Mouse (Mus musculus): ENCODE results near the gene 2310009B15Rik.

Gene 2310009B15Rik

DNA sequence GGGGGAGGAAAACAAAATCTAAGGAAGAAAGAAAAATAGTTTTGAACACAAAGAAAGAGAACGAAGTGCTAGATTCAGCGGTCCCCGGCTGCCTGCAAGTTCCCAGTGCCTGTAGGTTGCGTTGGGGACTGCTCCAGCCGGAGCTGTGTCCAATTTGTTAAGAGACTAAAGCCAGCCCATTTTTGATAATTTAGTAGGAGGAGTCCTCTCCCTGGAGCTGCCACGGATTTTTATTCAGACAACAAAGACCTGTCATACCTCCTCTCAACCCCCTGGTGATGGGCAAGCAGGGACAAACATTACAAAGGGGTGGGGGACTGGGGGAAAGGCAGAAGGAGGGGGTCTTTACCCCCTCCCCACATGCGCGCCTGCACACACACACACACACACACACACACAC is 14.3 kb downstream of the 2310009B15Rik start:
- no peak for DNase-seq (ENCODE audit: low spot score)

DNA sequence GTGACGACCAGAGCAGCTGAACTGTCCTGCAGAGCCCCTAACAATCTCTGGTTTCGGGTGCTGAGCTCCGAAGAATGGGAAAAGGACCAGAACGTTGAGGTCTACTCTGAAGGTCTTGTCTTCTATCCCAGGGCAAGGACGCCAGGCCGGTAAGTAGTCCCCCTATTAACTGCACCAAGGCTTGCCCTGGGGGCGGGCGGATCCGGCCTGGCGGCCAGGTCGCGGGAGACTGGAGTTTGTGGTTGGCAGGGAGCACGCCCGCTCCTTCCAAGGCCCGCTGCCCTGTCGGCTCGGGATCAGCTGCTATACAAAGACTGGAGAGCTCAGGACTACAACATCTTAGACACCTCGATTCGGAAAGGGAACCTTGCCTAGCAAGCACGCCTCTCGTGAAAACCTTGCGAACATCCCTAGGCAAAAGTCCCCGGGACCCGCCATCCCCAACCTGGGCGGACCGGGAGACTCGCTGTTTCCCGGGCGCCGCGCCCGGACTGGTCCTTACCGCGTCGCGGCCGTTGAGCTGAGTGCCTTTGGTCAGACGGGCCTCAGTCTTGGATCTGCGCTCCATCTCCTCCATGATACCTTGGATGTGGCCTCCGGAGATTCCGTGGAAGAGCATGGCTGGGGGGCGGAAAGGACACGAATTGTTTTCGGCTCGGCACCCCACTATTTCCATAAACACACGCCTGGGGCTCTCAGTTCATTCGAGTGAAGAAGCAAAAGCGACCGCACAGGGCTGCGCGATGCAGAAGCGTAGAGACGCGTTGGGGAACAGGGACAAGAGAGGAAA is 15.2 kb downstream of the 2310009B15Rik start:
- DNase-seq (ENCODE audit: low spot score): no peak

DNA sequence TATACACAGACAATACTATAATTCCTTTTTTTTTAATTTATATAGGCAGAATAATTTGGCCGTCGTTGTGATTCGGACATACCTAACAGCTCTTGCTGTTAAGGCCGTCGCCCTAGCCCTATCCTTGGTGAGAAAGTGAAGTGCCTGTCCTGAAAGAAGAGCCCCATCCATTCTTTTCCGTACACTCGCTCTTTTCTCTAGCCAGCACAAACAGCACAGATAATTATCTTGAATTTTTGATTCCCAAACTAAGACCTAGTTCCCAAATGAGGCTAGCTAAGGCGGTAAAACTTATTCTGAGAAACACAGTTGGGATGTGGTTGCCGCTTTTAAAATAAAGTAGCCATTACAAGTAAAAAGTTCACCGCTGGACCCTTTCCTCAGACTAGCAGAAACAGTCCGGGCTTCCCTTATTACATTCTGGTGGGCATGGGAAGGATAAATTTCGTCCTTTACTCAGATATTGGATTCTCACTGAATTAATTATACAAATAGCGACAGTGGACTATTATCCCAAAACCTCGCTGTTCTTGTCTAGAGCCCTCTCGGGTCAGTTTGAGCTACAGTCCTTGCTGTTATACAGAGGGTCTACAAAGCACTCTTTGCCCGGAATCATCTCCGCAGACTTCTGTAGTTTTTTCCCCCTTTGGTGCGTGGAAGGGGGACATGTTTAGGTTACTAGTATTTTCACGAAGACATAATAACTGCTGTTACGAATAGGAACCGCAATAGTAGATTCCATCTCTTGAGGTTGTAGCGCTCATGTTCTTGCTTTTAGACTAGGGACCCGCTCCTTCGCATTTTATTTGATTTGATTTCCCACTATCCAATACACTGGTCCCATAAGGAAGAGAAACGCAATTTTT is 16.0 kb downstream of the 2310009B15Rik start:
- DNase-seq (ENCODE audit: low spot score): no peak

DNA sequence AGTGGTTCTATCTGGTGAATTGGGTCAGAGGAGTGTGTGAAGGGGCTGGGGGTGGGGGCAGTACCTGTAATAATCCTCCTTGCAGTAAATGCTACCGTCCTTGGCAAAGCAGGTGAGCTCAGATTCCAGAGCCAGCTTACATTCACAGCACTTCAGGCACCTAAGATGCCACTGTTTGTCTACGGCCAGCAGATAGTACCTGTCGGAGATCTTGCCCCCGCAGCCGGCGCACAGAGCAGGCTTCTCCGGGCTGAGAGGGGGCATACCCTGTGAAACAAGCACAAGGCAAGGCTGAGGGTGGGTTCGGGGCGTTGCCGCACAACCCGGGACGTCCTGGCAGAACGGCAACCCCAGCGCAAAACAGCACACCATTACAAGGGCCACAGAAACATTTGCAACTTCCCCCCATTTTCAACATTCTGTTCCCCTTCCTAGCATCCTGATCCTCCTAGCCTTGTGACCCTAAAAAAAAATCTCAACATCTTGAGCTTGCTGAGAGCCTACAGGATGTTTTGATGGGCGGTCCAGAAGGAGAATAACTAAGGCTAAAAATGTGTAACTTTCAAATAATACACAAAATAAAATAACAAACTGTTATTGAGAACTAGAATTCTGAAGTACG is 16.7 kb downstream of the 2310009B15Rik start:
- no peak for DNase-seq (ENCODE audit: low spot score)

DNA sequence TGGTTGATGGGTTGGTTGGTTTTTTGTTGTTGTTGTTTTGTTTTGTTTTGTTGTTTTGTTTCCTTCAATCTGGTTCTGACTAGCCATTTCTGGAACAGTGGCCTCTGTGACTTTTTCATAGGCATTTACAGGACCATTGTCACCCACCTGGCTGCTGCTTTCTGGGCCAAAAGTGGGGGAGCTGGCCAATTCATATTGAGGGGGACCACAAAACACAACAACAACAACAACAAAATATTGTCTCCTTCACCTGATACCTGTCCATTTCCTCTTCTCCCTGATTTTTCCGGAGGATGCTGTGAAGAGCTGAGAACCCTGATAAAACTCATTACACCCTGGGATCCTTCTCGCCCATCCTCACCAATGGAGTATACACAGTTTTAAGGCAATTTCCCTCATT is 17.4 kb downstream of the 2310009B15Rik start:
- DNase-seq (ENCODE audit: low spot score): no peak

DNA sequence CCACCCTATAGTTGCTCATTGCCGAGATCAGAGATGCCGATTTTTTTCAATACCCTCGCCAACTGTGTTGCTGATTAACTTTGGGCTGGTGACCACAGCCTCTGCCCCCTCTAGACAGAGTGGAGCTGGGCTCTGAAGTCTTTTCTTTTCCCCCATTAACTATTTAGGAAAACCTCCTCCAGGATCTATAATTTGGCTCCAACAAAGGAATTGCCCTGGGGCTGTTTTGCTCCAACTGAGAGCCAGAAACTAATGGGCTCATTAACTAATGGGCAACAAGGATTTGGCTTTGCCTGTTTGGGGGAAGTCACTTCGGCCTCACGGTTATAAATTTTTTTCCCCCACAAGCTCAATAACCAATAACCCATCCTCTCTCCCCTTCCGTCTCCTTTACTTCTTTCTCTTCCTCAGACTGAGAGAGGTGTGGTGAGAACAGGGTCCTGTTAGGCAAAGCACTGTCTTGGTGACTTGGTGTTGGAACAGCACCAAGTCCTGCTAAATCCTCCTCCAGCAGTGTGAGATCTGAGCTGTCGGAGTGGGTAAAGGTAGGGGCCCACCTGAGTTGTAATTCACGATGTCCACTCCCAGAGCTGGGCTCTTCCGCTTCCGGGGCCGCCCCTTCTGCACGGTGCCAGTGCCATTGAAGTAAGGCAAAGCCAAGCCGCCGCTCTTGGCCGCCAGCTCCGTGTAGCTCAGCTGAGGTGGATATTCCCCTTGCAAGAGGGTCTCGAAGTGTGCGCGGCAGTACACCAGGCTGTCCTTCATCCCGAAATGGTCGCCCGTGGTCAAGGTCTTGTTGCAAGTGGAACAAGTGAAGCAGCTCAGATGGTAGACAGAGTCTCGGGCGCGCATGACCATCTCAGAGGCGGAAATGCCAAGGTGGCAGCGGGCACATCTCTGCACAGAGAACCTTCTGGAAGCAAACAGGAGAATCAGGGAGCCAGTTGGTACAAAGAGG is 18.6 kb downstream of the 2310009B15Rik start:
- DNase-seq (ENCODE audit: low spot score): no peak

DNA sequence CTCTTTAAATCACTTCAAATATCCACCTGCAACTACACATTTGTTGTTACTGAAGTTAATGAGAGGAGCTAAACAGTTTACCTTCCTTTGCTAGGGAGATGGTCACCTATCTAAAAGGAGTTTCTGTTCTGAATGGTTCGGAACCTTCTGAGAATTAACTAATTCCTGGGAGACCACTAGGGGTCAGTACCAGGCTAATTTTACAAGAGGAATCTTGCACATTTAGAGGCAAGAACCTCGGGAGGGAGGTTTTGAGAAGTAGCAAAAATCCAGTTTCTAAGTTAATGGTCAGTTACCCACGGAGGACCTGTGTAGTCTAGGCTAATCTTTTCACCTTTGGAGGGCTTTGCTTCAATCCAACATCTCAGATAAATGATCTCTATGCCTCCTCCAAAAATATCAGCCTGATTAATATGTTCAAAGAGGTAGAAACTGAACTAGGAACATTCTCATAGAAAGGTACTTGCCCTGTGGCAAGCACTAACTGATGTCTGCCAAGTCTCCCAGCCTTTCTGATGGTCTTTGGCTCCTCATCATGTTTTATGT is 21.2 kb downstream of the 2310009B15Rik start:
- no peak for DNase-seq (ENCODE audit: low spot score)

DNA sequence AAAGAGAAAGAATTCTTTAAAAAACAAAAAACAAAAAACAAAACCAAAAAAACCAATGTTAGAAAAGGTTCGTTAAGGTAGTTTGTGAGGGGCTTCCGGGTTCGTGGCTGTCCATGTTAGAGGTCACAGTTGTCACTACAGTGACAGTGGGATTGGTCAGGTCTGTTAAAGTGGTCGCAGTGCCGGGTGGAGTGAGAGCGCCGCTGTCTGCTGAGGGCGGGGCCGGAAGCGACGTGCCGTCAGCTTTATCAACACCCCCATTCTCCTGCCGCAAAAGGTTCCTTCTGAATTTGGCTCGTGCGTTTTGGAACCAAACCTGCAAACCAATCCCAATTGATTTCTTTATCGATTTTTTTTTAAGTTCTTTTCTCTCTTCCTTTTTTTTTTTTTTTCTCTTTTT is 25.3 kb downstream of the 2310009B15Rik start:
- no peak for DNase-seq (ENCODE audit: low spot score)

DNA sequence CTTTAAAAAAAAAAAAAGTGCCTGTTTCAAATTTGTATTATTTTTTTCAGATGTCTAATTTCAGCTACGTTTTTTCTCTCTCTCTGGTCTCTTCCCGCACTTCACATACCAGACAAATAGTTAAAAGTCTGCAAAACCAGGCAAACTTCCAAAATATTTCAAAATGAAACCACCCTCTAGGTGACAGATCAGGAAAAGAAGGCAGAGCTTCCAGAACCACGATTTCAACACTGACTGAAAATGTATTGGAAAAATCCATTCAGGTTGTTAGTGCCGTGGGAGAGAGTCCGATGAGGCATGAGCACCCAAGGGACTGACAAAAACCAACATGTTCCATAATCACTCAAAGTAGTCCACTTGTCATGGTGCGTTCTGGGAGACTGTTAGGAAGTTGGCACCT is 29.8 kb downstream of the 2310009B15Rik start:
- DNase-seq (ENCODE audit: low spot score): no peak

DNA sequence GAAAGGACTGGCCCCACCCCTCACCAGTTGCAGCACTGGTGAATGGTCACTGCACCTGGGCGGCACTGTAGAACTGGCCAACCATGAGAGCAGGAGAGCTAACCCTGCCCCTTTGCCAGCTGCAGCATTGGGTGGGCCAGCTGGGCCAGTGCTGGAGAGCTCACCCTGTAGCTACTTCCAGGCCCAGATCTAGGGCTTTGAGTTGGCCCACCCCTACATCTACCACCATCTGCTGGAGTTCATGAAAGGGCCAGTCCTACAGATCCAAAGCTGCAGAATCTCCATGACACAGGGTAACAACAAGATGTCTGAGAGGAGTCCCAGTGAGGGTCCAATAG is 33.7 kb downstream of the 2310009B15Rik start:
- DNase-seq (ENCODE audit: low spot score): no peak

DNA sequence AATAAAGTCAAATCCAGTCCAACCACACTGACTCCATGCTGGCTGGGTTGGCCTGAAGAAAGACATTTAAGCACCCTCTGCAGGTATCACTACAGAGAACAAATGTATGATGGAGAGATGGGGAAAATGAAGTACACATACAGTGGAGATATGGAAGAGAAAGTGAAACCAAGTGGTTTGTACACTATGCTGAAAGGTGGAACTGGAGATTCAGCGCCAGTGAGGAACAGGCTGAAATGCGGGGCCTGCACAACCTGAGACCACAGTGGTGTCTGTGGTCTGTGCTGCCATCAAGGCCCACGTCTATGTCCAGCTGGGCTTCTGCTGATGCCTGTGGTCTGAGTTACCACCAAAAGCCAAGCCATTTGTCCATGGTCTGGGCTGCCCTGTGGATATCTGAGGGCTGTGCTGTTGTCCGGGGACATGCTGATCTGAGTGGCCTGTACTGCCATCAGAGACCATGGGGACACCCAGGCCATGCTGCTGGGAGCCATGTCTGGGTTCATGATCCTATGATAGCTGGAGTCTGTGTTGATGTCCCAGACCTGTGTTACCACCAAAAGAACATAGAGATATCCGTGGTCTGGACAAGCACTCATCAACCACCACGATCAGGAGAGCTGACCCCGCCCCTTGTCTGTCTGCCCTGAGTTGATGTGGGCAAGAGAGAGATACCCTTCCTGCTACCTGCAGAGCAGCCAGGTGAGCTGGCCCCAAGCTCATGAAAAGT is 34.2 kb downstream of the 2310009B15Rik start:
- DNase-seq (ENCODE audit: low spot score): no peak
